Mouse (Mus musculus): ENCODE measurements around the gene Npy.

The Npy gene

GRCm38 (mm10) chr6:49821961-49822870 is at the start of gene Npy:
Gene Npy, plus strand, starts transcription at chr6:49822710.
- in situ Hi-C loops (cut with MboI; ENCODE audit: low sequenced_read_pairs), result no loop called here

GRCm38 (mm10) chr6:49775006-49775405 is 47.5 kb upstream of the Npy start:
- in situ Hi-C loops (cut with MboI; ENCODE audit: low sequenced_read_pairs), result no loop called here

GRCm38 (mm10) chr6:49778109-49778508 is 44.4 kb upstream of the Npy start:
- in situ Hi-C loops (cut with MboI; ENCODE audit: low sequenced_read_pairs), result no loop called here

GRCm38 (mm10) chr6:49778729-49779128 is 43.8 kb upstream of the Npy start:
- in situ Hi-C loops (cut with MboI; ENCODE audit: low sequenced_read_pairs), result no loop called here

- in situ Hi-C loops (cut with MboI; ENCODE audit: low sequenced_read_pairs), result no loop called here
These were observed 42.9 kb upstream of the Npy start for GRCm38 (mm10) chr6:49779606-49780005.

GRCm38 (mm10) chr6:49780846-49781400 is 41.6 kb upstream of the Npy start:
- in situ Hi-C loops (cut with MboI; ENCODE audit: low sequenced_read_pairs), result no loop called here

- in situ Hi-C loops (cut with MboI; ENCODE audit: low sequenced_read_pairs), result no loop called here
These were observed 40.7 kb upstream of the Npy start for GRCm38 (mm10) chr6:49781852-49782251.

- in situ Hi-C loops (cut with MboI; ENCODE audit: low sequenced_read_pairs), result no loop called here
These were observed 39.8 kb upstream of the Npy start for GRCm38 (mm10) chr6:49782679-49783078.

- in situ Hi-C loops (cut with MboI; ENCODE audit: low sequenced_read_pairs), result no loop called here
These were observed 30.0 kb upstream of the Npy start for GRCm38 (mm10) chr6:49792524-49792923.

- in situ Hi-C loops (cut with MboI; ENCODE audit: low sequenced_read_pairs), result no loop called here
These were observed 18.4 kb upstream of the Npy start for GRCm38 (mm10) chr6:49804105-49804504.

- in situ Hi-C loops (cut with MboI; ENCODE audit: low sequenced_read_pairs), result no loop called here
These were observed 14.4 kb upstream of the Npy start for GRCm38 (mm10) chr6:49808076-49808475.

- in situ Hi-C loops (cut with MboI; ENCODE audit: low sequenced_read_pairs), result no loop called here
These were observed 5.3 kb upstream of the Npy start for GRCm38 (mm10) chr6:49817183-49817582.

- in situ Hi-C loops (cut with MboI; ENCODE audit: low sequenced_read_pairs), result no loop called here
These were observed 4.9 kb upstream of the Npy start for GRCm38 (mm10) chr6:49817625-49818024.

GRCm38 (mm10) chr6:49822871-49823230 is 341 bp downstream of the Npy start:
- in situ Hi-C loops (cut with MboI; ENCODE audit: low sequenced_read_pairs), result no loop called here

GRCm38 (mm10) chr6:49823371-49823770 is 861 bp downstream of the Npy start:
- in situ Hi-C loops (cut with MboI; ENCODE audit: low sequenced_read_pairs), result no loop called here

- in situ Hi-C loops (cut with MboI; ENCODE audit: low sequenced_read_pairs), result no loop called here
These were observed 1.3 kb downstream of the Npy start for GRCm38 (mm10) chr6:49823821-49824220.

- in situ Hi-C loops (cut with MboI; ENCODE audit: low sequenced_read_pairs), result no loop called here
These were observed 9.1 kb downstream of the Npy start for GRCm38 (mm10) chr6:49831579-49831978.

GRCm38 (mm10) chr6:49856830-49857229 is 34.3 kb downstream of the Npy start:
- in situ Hi-C loops (cut with MboI; ENCODE audit: low sequenced_read_pairs), result no loop called here

- in situ Hi-C loops (cut with MboI; ENCODE audit: low sequenced_read_pairs), result no loop called here
These were observed 45.1 kb downstream of the Npy start for GRCm38 (mm10) chr6:49867571-49867970.

- in situ Hi-C loops (cut with MboI; ENCODE audit: low sequenced_read_pairs), result no loop called here
These were observed 48.6 kb downstream of the Npy start for GRCm38 (mm10) chr6:49871071-49871470.

GRCm38 (mm10) chr6:49873556-49873955 is 51.0 kb downstream of the Npy start:
- in situ Hi-C loops (cut with MboI; ENCODE audit: low sequenced_read_pairs), result no loop called here

- in situ Hi-C loops (cut with MboI; ENCODE audit: low sequenced_read_pairs), result no loop called here
These were observed 52.6 kb downstream of the Npy start for GRCm38 (mm10) chr6:49875160-49875559.

Measured in CH12F3 (cell line).